Mouse (Mus musculus) thymus, postnatal 4 days (tissue): Measurements from ENCODE around the gene Mdfi.
A peak's percentile ranks its signal among the peaks of the same experiment; 100 is the strongest.

Source experiments
- DNase-seq: peaks from one replicate; pipeline ENCODE4 v3.0.0; 2021

Gene Mdfi

GRCm38 (mm10) chr17:47796968-47797367, 37.5 kb downstream of the Mdfi start:
- DNase-seq, result peak; percentile 62

- no peak for DNase-seq
These were observed 38.2 kb downstream of the Mdfi start for GRCm38 (mm10) chr17:47796156-47796816.

GRCm38 (mm10) chr17:47795446-47795845, 39.0 kb downstream of the Mdfi start:
- DNase-seq, result peak; percentile 79

- DNase-seq, result peak; percentile 92
These were observed 41.1 kb downstream of the Mdfi start for GRCm38 (mm10) chr17:47793377-47793776.

GRCm38 (mm10) chr17:47792098-47792863, 42.2 kb downstream of the Mdfi start:
- DNase-seq, result peak; percentile 89

- DNase-seq, result no peak
These were observed 45.5 kb downstream of the Mdfi start for GRCm38 (mm10) chr17:47788996-47789395.

GRCm38 (mm10) chr17:47788306-47788705, 46.2 kb downstream of the Mdfi start:
- no peak for DNase-seq

GRCm38 (mm10) chr17:47787632-47788031, 46.9 kb downstream of the Mdfi start:
- no peak for DNase-seq

- DNase-seq, result no peak
These were observed 50.1 kb downstream of the Mdfi start for GRCm38 (mm10) chr17:47784411-47784810.

GRCm38 (mm10) chr17:47783445-47784223, 50.9 kb downstream of the Mdfi start:
- DNase-seq, result no peak

GRCm38 (mm10) chr17:47782486-47782885, 52.0 kb downstream of the Mdfi start:
- no peak for DNase-seq

GRCm38 (mm10) chr17:47780470-47780869, 54.0 kb downstream of the Mdfi start:
- DNase-seq, result no peak

- DNase-seq, result no peak
These were observed 57.4 kb downstream of the Mdfi start for GRCm38 (mm10) chr17:47777141-47777540.

GRCm38 (mm10) chr17:47773604-47774003, 60.9 kb downstream of the Mdfi start:
- no peak for DNase-seq

GRCm38 (mm10) chr17:47769389-47770299, 64.8 kb downstream of the Mdfi start:
- DNase-seq, result no peak

- peak; percentile 73 for DNase-seq
These were observed 65.7 kb downstream of the Mdfi start for GRCm38 (mm10) chr17:47768707-47769276.

- no peak for DNase-seq
These were observed 66.9 kb downstream of the Mdfi start for GRCm38 (mm10) chr17:47767456-47768141.

GRCm38 (mm10) chr17:47767081-47767455, 67.4 kb downstream of the Mdfi start:
- DNase-seq, result no peak

- DNase-seq, result no peak
These were observed 68.0 kb downstream of the Mdfi start for GRCm38 (mm10) chr17:47766407-47767043.

GRCm38 (mm10) chr17:47765986-47766385, 68.5 kb downstream of the Mdfi start:
- DNase-seq, result no peak
